In genomic region chr13:20472891-20473539, GRCm38 (mm10) we compare ENCODE assay signal across 10 mouse cellular contexts.
DNase-seq lines count a peak whose midpoint lies in the region; ATAC-seq lines count a peak whose summit lies in the region.
"Had no signal": no experiment of that assay in that cellular context is flagged by ENCODE, and none has a peak within 500 bp of the region (broad histone marks: within the 10 kb centered on the region; RNA-seq: fewer than 3 reads in every experiment).

No protein-coding gene starts in this region.

- ATAC-seq in forebrain, embryonic 12.5 days (ENCODE audit: low FRiP score): peak; percentile 77
- ATAC-seq in neural tube, embryonic 13.5 days (ENCODE audit: low read depth): peak; percentile 86
- no peak for ATAC-seq in heart, embryonic 12.5 days (ENCODE audit: insufficient number of reproducible peaks, low FRiP score)

- H3K9me3 ChIP-seq in forebrain, embryonic 12.5 days: no peaks in the 10 kb centered on the region
- H3K9me3 ChIP-seq in neural tube, embryonic 13.5 days: no peaks in the 10 kb centered on the region
- H3K9me3 ChIP-seq in heart, embryonic 12.5 days (replicated peaks): no peaks in the 10 kb centered on the region
- H3K9me3 ChIP-seq: G1E; liver, embryonic 15.5 days had no signal

- peak overlapping the region; percentile 39 for H3K4me3 ChIP-seq in forebrain, embryonic 12.5 days (replicated peaks)
- H3K4me3 ChIP-seq in neural tube, embryonic 13.5 days: peak overlapping the region; percentile 54
- no peak overlapping the region for H3K4me3 ChIP-seq in heart, embryonic 12.5 days
- H3K4me3 ChIP-seq: liver, embryonic 15.5 days had no signal

- peak overlapping the region; percentile 36 for H3K9ac ChIP-seq in forebrain, embryonic 12.5 days
- peak overlapping the region; percentile 72 for H3K9ac ChIP-seq in neural tube, embryonic 13.5 days
- H3K9ac ChIP-seq in heart, embryonic 12.5 days: no peak overlapping the region
- H3K9ac ChIP-seq: liver, embryonic 15.5 days had no signal

- H3K4me2 ChIP-seq in forebrain, embryonic 12.5 days: peak overlapping the region; percentile 52
- H3K4me2 ChIP-seq in neural tube, embryonic 13.5 days: peak overlapping the region; percentile 77
- H3K4me2 ChIP-seq in heart, embryonic 12.5 days: no peak overlapping the region
- H3K4me2 ChIP-seq: liver, embryonic 15.5 days had no signal

- no peaks in the 10 kb centered on the region for H3K36me3 ChIP-seq in forebrain, embryonic 12.5 days (replicated peaks)
- H3K36me3 ChIP-seq in neural tube, embryonic 13.5 days: no peaks in the 10 kb centered on the region
- H3K36me3 ChIP-seq in heart, embryonic 12.5 days: no peaks in the 10 kb centered on the region
- H3K36me3 ChIP-seq: G1E; liver, embryonic 15.5 days had no signal

- DNase-seq in cerebellum, adult 11-12 months: peak; percentile 69
- peak; percentile 69 for DNase-seq in layer of hippocampus, adult 9-11 months
- DNase-seq in T-cell, adult 2 months (ENCODE audit: low spot score): no peak
- DNase-seq in heart, postnatal 10 days: no peak
- no peak for DNase-seq in adipocyte (ENCODE audit: low spot score)

- H3K27ac ChIP-seq in forebrain, embryonic 12.5 days: peak overlapping the region; percentile 87
- H3K27ac ChIP-seq in neural tube, embryonic 13.5 days (replicated peaks): peak overlapping the region; percentile 90
- H3K27ac ChIP-seq in heart, embryonic 12.5 days (ENCODE audit: poor library complexity, severe bottlenecking): no peak overlapping the region
- H3K27ac ChIP-seq: liver, embryonic 15.5 days had no signal

- no peaks in the 10 kb centered on the region for H3K27me3 ChIP-seq in forebrain, embryonic 12.5 days
- no peaks in the 10 kb centered on the region for H3K27me3 ChIP-seq in neural tube, embryonic 13.5 days
- no peaks in the 10 kb centered on the region for H3K27me3 ChIP-seq in heart, embryonic 12.5 days (replicated peaks)
- H3K27me3 ChIP-seq: liver, embryonic 15.5 days had no signal

- 56% methylated on average over 15 of the region's 15 CpGs for WGBS in forebrain, embryonic 12.5 days
- 45% methylated on average over 15 of the region's 15 CpGs for WGBS in neural tube, embryonic 13.5 days
- 81% methylated on average over 15 of the region's 15 CpGs for WGBS in heart, embryonic 12.5 days

- H3K4me1 ChIP-seq in forebrain, embryonic 12.5 days: peaks cover 38% of the 10 kb centered on the region
- peaks cover 53% of the 10 kb centered on the region for H3K4me1 ChIP-seq in neural tube, embryonic 13.5 days (replicated peaks)
- peaks cover 16% of the 10 kb centered on the region for H3K4me1 ChIP-seq in heart, embryonic 12.5 days (replicated peaks)
- H3K4me1 ChIP-seq: liver, embryonic 15.5 days had no signal

- intact Hi-C loops in heart, postnatal 10 days (cut with DNase I): no loop called here

Comparison
In these comparisons a context has a peak if more than half of its experiments do, and no peak if none do; other contexts are left out.
1. DNase-seq: peak in cerebellum, adult 11-12 months (single experiment) and layer of hippocampus, adult 9-11 months (single experiment); none in T-cell, adult 2 months (single experiment), heart, postnatal 10 days (0 of 2) and adipocyte (single experiment).